Mouse (Mus musculus): ENCODE measurements around the gene Macrod2.

DNA sequence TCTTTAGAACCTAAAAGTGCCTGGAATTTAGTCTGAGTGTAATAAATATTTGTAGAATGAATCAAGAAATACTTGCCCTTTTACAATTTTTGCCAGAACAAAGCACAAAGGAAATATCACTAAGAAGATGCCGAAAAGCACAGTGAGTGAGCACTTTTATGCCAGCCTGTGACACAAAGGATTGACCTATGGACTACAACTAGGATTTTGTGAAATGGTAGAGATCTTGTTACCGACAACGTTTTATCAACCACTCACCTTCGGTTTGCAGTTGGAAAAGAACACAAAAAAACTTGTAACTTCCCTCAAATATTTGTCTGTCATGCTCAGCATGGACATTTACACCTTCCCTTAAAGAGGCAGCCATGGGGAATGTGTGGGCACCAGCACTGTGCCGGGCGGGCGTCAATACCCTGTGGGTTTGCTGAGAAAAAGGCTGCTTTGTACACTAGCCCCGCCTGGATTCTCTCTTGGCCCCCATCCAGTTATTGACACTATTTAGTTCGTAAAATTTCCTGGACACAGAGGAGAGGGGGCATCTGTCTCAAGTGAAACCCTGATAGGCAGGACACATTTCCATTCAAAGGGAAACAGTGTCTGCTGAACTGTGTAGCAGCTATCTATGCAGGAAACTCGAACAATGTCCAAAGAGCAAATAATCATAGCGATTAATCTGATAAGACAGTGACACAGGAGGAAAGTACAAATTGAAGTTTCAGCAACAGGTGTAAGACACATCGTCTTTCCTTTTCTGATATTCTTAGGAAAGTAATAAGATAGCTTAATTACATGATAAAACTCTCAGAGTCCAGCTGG is 368.2 kb downstream of the Macrod2 start:
- TF ChIP-seq POLR2A (IDR thresholded peaks at IDR 0.05; ENCODE audit: insufficient read depth, low read depth, low read length): no peak
- no peak for TF ChIP-seq CTCF (IDR thresholded peaks at IDR 0.05; ENCODE audit: insufficient read depth, low read depth, low read length)
